Mouse (Mus musculus) kidney, adult 2 months (tissue): ENCODE data around the gene Selenbp1.

Experiments
- CTCF ChIP-seq: fragments of 200-500 bp; conservative IDR thresholded peaks from 2 replicates; pipeline ENCODE4 v1.5.1; 2011; ENCODE audit warnings: low read depth, mild to moderate bottlenecking, control low read depth, low read length, moderate library complexity, mixed read lengths; ENCODE audit not compliant: insufficient read depth, insufficient read length
- POLR2A ChIP-seq: fragments of 200-500 bp; IDR thresholded peaks from one replicate; pipeline ENCODE4 v1.6.1; 2011; ENCODE audit warnings: low read depth, low read length, control low read depth

DNA sequence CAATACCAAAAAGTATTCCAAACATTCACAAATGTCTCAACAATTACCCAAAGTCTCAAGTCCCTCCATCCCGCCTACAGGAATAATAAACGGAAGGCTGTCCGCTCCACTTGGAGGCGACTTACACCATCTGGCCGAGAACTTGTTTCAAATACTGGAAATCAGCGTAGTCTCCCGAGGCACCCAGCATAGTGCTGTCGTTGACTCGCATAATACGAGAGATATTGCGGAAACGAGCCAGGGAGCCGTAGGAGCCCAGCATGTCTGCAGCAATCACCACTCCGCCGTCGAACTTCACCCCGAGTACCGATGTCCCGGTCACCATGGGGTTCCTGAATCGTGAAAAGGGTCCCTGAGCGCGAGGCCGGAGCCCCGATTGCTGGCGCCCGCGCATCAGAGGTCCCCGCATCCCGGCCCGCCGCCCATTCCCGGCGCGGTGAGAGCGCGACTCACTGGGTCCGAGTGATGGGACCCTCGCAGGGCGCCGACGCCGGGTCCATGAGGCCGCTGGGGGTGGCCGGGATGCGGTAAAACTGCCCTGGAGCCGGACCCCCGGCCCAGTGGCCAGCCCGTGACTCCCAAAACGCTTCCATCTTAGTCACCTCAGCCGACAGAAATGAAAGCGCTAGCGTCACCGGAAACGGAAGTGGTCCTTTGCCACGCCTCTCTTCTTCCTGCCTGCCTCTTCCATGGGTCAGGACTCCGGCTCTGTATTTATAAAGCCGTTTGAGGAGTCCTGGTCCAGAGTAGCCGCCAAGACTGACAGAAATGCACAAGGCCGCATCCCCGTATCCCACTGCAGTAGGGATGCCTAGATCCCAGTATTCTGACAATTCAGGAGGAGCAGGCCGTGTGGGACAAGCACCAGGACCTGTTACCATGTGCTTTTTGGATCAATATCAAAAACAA is 46.3 kb upstream of the Selenbp1 start, which contains the start of gene Psmb4:
- no peak for TF ChIP-seq CTCF
- TF ChIP-seq POLR2A = peak; percentile 44
